Mouse (Mus musculus): ENCODE results near the gene Gtf2i. TPM values are rescaled to one million over a fixed set of nuclear protein-coding genes. Genes with fewer than 3 reads are reported as not detected.

Gtf2i gene
- polyA plus RNA-seq, 1 experiment from 2014 or later: 196 TPM

- no peak for ATAC-seq (ENCODE audit: low FRiP score, low TSS enrichment)
- WGBS: 52% methylated on average over 2 of the region's 2 CpGs
- Histone ChIP-seq H3K4me2 (replicated peaks; ENCODE audit: low read depth, low read length) (no peak overlapping the region), H3K9me3 (ENCODE audit: control insufficient read depth, low read length) (no peaks in the 10 kb centered on the region), H3K27ac (ENCODE audit: low read depth, low read length) (0 out of 2 replicates have a peak overlapping the region, but pooled peaks have one; percentile 24), H3K4me3 (ENCODE audit: low read length) (no peak overlapping the region), H3K9ac (ENCODE audit: low read depth, low read length) (no peak overlapping the region), H3K27me3 (ENCODE audit: control insufficient read depth, insufficient read depth, low read length) (no peaks in the 10 kb centered on the region), H3K4me1 (ENCODE audit: control insufficient read depth, insufficient read depth, low read length) (no peaks in the 10 kb centered on the region), H3K36me3 (ENCODE audit: control insufficient read depth, insufficient read depth, low read length) (peaks cover 97% of the 10 kb centered on the region)
Measured at GRCm38 (mm10) chr5:134265890-134266289, 48.7 kb downstream of the Gtf2i start.

GRCm38 (mm10) chr5:134260001-134260636, 54.4 kb downstream of the Gtf2i start:
- no peak overlapping the region for H3K27ac ChIP-seq (ENCODE audit: low read depth, low read length)
- no peaks in the 10 kb centered on the region for H3K4me1 ChIP-seq (ENCODE audit: control insufficient read depth, insufficient read depth, low read length)
- no peak overlapping the region for H3K4me3 ChIP-seq (ENCODE audit: low read length)
- H3K27me3 ChIP-seq (ENCODE audit: control insufficient read depth, insufficient read depth, low read length): no peaks in the 10 kb centered on the region
- 90% methylated on average over 9 of the region's 9 CpGs for WGBS
- H3K36me3 ChIP-seq (ENCODE audit: control insufficient read depth, insufficient read depth, low read length): peaks cover 95% of the 10 kb centered on the region
- H3K9ac ChIP-seq (ENCODE audit: low read depth, low read length): no peak overlapping the region
- no peak for ATAC-seq (ENCODE audit: low FRiP score, low TSS enrichment)
- no peaks in the 10 kb centered on the region for H3K9me3 ChIP-seq (ENCODE audit: control insufficient read depth, low read length)
- no peak overlapping the region for H3K4me2 ChIP-seq (replicated peaks; ENCODE audit: low read depth, low read length)

GRCm38 (mm10) chr5:134258934-134259333, 55.6 kb downstream of the Gtf2i start:
- Histone ChIP-seq H3K36me3 (ENCODE audit: control insufficient read depth, insufficient read depth, low read length) (peaks cover 95% of the 10 kb centered on the region), H3K27me3 (ENCODE audit: control insufficient read depth, insufficient read depth, low read length) (no peaks in the 10 kb centered on the region), H3K4me3 (ENCODE audit: low read length) (no peak overlapping the region), H3K9ac (ENCODE audit: low read depth, low read length) (no peak overlapping the region), H3K9me3 (ENCODE audit: control insufficient read depth, low read length) (no peaks in the 10 kb centered on the region), H3K4me2 (replicated peaks; ENCODE audit: low read depth, low read length) (no peak overlapping the region), H3K4me1 (ENCODE audit: control insufficient read depth, insufficient read depth, low read length) (no peaks in the 10 kb centered on the region), H3K27ac (ENCODE audit: low read depth, low read length) (no peak overlapping the region)
- no peak for ATAC-seq (ENCODE audit: low FRiP score, low TSS enrichment)
- 92% methylated on average over 2 of the region's 2 CpGs for WGBS

GRCm38 (mm10) chr5:134258395-134258794, 56.2 kb downstream of the Gtf2i start:
- ATAC-seq (ENCODE audit: low FRiP score, low TSS enrichment): no peak
- Histone ChIP-seq H3K4me2 (replicated peaks; ENCODE audit: low read depth, low read length) (no peak overlapping the region), H3K9ac (ENCODE audit: low read depth, low read length) (no peak overlapping the region), H3K27me3 (ENCODE audit: control insufficient read depth, insufficient read depth, low read length) (no peaks in the 10 kb centered on the region), H3K9me3 (ENCODE audit: control insufficient read depth, low read length) (no peaks in the 10 kb centered on the region), H3K4me1 (ENCODE audit: control insufficient read depth, insufficient read depth, low read length) (no peaks in the 10 kb centered on the region), H3K4me3 (ENCODE audit: low read length) (no peak overlapping the region), H3K27ac (ENCODE audit: low read depth, low read length) (no peak overlapping the region), H3K36me3 (ENCODE audit: control insufficient read depth, insufficient read depth, low read length) (peaks cover 95% of the 10 kb centered on the region)
- WGBS: 74% methylated on average over 4 of the region's 4 CpGs

- Histone ChIP-seq H3K9me3 (ENCODE audit: control insufficient read depth, low read length) (no peaks in the 10 kb centered on the region), H3K36me3 (ENCODE audit: control insufficient read depth, insufficient read depth, low read length) (peaks cover 95% of the 10 kb centered on the region), H3K4me3 (ENCODE audit: low read length) (no peak overlapping the region), H3K4me1 (ENCODE audit: control insufficient read depth, insufficient read depth, low read length) (no peaks in the 10 kb centered on the region), H3K9ac (ENCODE audit: low read depth, low read length) (no peak overlapping the region), H3K27me3 (ENCODE audit: control insufficient read depth, insufficient read depth, low read length) (no peaks in the 10 kb centered on the region), H3K27ac (ENCODE audit: low read depth, low read length) (no peak overlapping the region), H3K4me2 (replicated peaks; ENCODE audit: low read depth, low read length) (no peak overlapping the region)
- 92% methylated on average over 13 of the region's 13 CpGs for WGBS
- no peak for ATAC-seq (ENCODE audit: low FRiP score, low TSS enrichment)
Measured at GRCm38 (mm10) chr5:134257349-134258031, 57.1 kb downstream of the Gtf2i start.

GRCm38 (mm10) chr5:134255294-134255693, 59.3 kb downstream of the Gtf2i start:
- Histone ChIP-seq H3K27ac (ENCODE audit: low read depth, low read length) (no peak overlapping the region), H3K9me3 (ENCODE audit: control insufficient read depth, low read length) (no peaks in the 10 kb centered on the region), H3K4me1 (ENCODE audit: control insufficient read depth, insufficient read depth, low read length) (no peaks in the 10 kb centered on the region), H3K9ac (ENCODE audit: low read depth, low read length) (no peak overlapping the region), H3K27me3 (ENCODE audit: control insufficient read depth, insufficient read depth, low read length) (no peaks in the 10 kb centered on the region), H3K4me3 (ENCODE audit: low read length) (no peak overlapping the region), H3K36me3 (ENCODE audit: control insufficient read depth, insufficient read depth, low read length) (peaks cover 92% of the 10 kb centered on the region), H3K4me2 (replicated peaks; ENCODE audit: low read depth, low read length) (no peak overlapping the region)
- WGBS: 91% methylated on average over 10 of the region's 10 CpGs
- no peak for ATAC-seq (ENCODE audit: low FRiP score, low TSS enrichment)

- Histone ChIP-seq H3K27me3 (ENCODE audit: control insufficient read depth, insufficient read depth, low read length) (no peaks in the 10 kb centered on the region), H3K27ac (ENCODE audit: low read depth, low read length) (no peak overlapping the region), H3K36me3 (ENCODE audit: control insufficient read depth, insufficient read depth, low read length) (peaks cover 91% of the 10 kb centered on the region), H3K4me3 (ENCODE audit: low read length) (no peak overlapping the region), H3K9me3 (ENCODE audit: control insufficient read depth, low read length) (no peaks in the 10 kb centered on the region), H3K4me1 (ENCODE audit: control insufficient read depth, insufficient read depth, low read length) (no peaks in the 10 kb centered on the region), H3K9ac (ENCODE audit: low read depth, low read length) (no peak overlapping the region), H3K4me2 (replicated peaks; ENCODE audit: low read depth, low read length) (no peak overlapping the region)
- ATAC-seq (ENCODE audit: low FRiP score, low TSS enrichment): no peak
- WGBS: 79% methylated on average over 3 of the region's 3 CpGs
Measured at GRCm38 (mm10) chr5:134253806-134254205, 60.8 kb downstream of the Gtf2i start.

- 99% methylated on average over 4 of the region's 4 CpGs for WGBS
- H3K27ac ChIP-seq (ENCODE audit: low read depth, low read length): no peak overlapping the region
Measured at GRCm38 (mm10) chr5:134251083-134251482, 63.5 kb downstream of the Gtf2i start.

GRCm38 (mm10) chr5:134250601-134251000, 64.0 kb downstream of the Gtf2i start:
- no peak for ATAC-seq (ENCODE audit: low FRiP score, low TSS enrichment)
- H3K36me3 ChIP-seq (ENCODE audit: control insufficient read depth, insufficient read depth, low read length): peaks cover 96% of the 10 kb centered on the region
- no peak overlapping the region for H3K4me3 ChIP-seq (ENCODE audit: low read length)
- no peaks in the 10 kb centered on the region for H3K27me3 ChIP-seq (ENCODE audit: control insufficient read depth, insufficient read depth, low read length)
- WGBS: 94% methylated on average over 3 of the region's 3 CpGs
- no peak overlapping the region for H3K27ac ChIP-seq (ENCODE audit: low read depth, low read length)
- H3K4me2 ChIP-seq (replicated peaks; ENCODE audit: low read depth, low read length): no peak overlapping the region
- H3K4me1 ChIP-seq (ENCODE audit: control insufficient read depth, insufficient read depth, low read length): no peaks in the 10 kb centered on the region
- H3K9me3 ChIP-seq (ENCODE audit: control insufficient read depth, low read length): no peaks in the 10 kb centered on the region
- no peak overlapping the region for H3K9ac ChIP-seq (ENCODE audit: low read depth, low read length)

More at GRCm38 (mm10) chr5:134251083-134251482, 63.5 kb downstream of the Gtf2i start:
- H3K9me3 ChIP-seq (ENCODE audit: control insufficient read depth, low read length): no peaks in the 10 kb centered on the region
- H3K4me2 ChIP-seq (replicated peaks; ENCODE audit: low read depth, low read length): no peak overlapping the region
- H3K4me3 ChIP-seq (ENCODE audit: low read length): no peak overlapping the region
- no peak for ATAC-seq (ENCODE audit: low FRiP score, low TSS enrichment)
- no peaks in the 10 kb centered on the region for H3K27me3 ChIP-seq (ENCODE audit: control insufficient read depth, insufficient read depth, low read length)
- H3K36me3 ChIP-seq (ENCODE audit: control insufficient read depth, insufficient read depth, low read length): peaks cover 96% of the 10 kb centered on the region
- no peaks in the 10 kb centered on the region for H3K4me1 ChIP-seq (ENCODE audit: control insufficient read depth, insufficient read depth, low read length)
- H3K9ac ChIP-seq (ENCODE audit: low read depth, low read length): no peak overlapping the region

Measured in kidney, embryonic 14.5 days (tissue).